Mouse (Mus musculus) kidney, adult 2 months (tissue): ENCODE measurements at regions not wholly inside any gene's neighbourhood (a gene's known extent, or its start where the extent isn't known, plus 50 kb on each side); places are given as distances from the start of the nearest gene placed in this dataset.

Experiments used
- DNase-seq: peaks from one replicate; pipeline ENCODE4 v3.0.0; 2021
- H3K27ac ChIP-seq: fragments of 200-500 bp; 2 replicates; pipeline ENCODE4 v1.5.1; 2012; ENCODE audit warnings: low read depth, low read length, control low read depth, inconsistent platforms; ENCODE audit not compliant: insufficient read depth
- H3K27me3 ChIP-seq: fragments of 200-500 bp; replicated peaks from 2 replicates; pipeline ENCODE4 v1.6.1; 2012; ENCODE audit warnings: mild to moderate bottlenecking, moderate library complexity, low read length, inconsistent platforms; ENCODE audit not compliant: control insufficient read depth, insufficient read depth
- H3K36me3 ChIP-seq: fragments of 200-500 bp; 2 replicates; pipeline ENCODE4 v1.6.1; 2012; ENCODE audit warnings: mild to moderate bottlenecking, moderate library complexity, low read length, inconsistent platforms; ENCODE audit not compliant: control insufficient read depth, insufficient read depth
- H3K4me1 ChIP-seq: fragments of 200-500 bp; 2 replicates; pipeline ENCODE4 v1.6.1; 2011; ENCODE audit warnings: low read length; ENCODE audit not compliant: control insufficient read depth, insufficient read depth
- H3K4me3 ChIP-seq: fragments of 200-500 bp; 2 replicates; pipeline ENCODE4 v1.5.1; 2011; ENCODE audit warnings: mild to moderate bottlenecking, low read depth, low read length, control low read depth; ENCODE audit not compliant: insufficient read depth
- CTCF ChIP-seq: fragments of 200-500 bp; conservative IDR thresholded peaks from 2 replicates; pipeline ENCODE4 v1.5.1; 2011; ENCODE audit warnings: low read depth, mild to moderate bottlenecking, control low read depth, low read length, moderate library complexity, mixed read lengths; ENCODE audit not compliant: insufficient read depth, insufficient read length
- POLR2A ChIP-seq: fragments of 200-500 bp; IDR thresholded peaks from one replicate; pipeline ENCODE4 v1.6.1; 2011; ENCODE audit warnings: low read depth, low read length, control low read depth
- WGBS: fragments of 180-500 bp; shearing (Covaris S2); methylation state at CpG from one replicate; pipeline ENCODE4 v1.1.7; 2018; 5-methylcytosine and 5-hydroxymethylcytosine counted together

DNA sequence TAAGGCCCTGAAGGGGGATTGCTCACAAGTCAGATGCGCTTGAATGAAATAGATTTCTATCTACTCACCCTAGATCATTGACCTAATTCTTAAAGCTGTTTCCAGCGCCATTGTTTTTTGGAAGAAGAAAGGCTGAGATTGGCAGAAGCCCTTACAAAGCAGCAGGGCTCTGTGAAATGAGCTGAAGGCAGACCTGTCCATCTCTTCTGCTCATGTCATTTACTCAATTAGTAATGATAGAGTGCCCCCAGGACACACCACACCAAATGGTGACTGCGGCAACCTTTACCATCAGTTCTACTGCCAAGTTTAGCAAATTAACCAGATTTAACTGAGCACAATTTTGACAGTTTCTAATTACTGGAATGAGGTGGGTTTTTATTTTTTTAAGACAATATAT, 1067.5 kb downstream of the Ttll7 start:
- no peaks in the 10 kb centered on the region for H3K36me3 ChIP-seq
- H3K4me1 ChIP-seq, result no peaks in the 10 kb centered on the region
- no peak overlapping the region for H3K4me3 ChIP-seq
- H3K27me3 ChIP-seq, result no peaks in the 10 kb centered on the region
- TF ChIP-seq POLR2A, result no peak
- no peak for TF ChIP-seq CTCF
- DNase-seq, result no peak
- 94% methylated on average over 3 of the region's 3 CpGs for WGBS
- no peak overlapping the region for H3K27ac ChIP-seq

DNA sequence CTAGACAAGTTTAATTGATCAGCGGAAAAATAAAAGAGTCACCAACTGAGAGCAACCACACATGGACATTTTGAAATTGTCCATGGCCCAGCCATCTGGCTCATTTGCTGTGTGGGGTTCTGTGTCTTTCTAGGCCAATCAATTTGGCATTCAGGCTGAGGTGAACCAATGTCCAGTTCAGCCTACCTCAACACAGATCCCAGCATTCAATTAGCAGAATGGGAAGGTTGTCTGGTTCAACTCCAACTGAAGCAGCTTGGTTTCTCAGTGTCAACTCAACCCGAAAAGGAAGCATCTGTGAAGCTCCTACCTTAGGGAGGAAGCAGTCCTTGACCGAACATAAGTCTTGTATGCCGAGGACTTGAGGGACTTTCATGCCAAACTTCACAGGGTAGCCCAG, 1067.0 kb downstream of the Ttll7 start:
- 91% methylated on average over 4 of the region's 4 CpGs for WGBS
- DNase-seq, result no peak
- H3K27me3 ChIP-seq, result no peaks in the 10 kb centered on the region
- no peak overlapping the region for H3K4me3 ChIP-seq
- no peaks in the 10 kb centered on the region for H3K4me1 ChIP-seq
- no peak overlapping the region for H3K27ac ChIP-seq
- no peaks in the 10 kb centered on the region for H3K36me3 ChIP-seq
- TF ChIP-seq CTCF (no peak), POLR2A (no peak)

DNA sequence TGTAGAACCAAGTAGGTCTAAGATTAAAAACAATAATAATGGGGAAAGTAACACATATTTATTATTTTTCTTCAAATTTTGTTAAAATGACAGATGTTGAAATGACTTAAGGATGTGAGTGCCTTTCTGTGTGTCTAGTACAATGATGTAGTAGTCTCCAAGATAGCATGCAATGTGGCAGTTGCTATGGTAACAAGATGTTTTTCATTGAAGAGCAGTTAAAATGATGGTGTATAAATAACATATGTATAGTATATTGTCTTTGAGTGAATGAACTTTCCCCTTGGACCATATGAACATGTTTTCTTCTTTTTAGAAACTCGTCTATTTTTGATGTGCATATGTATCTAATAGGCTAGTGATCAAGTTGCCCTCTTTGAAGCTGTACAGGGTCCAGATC, 1044.6 kb downstream of the Ttll7 start:
- H3K36me3 ChIP-seq, result no peaks in the 10 kb centered on the region
- no peaks in the 10 kb centered on the region for H3K27me3 ChIP-seq
- no peaks in the 10 kb centered on the region for H3K4me1 ChIP-seq
- no peak overlapping the region for H3K4me3 ChIP-seq
- H3K27ac ChIP-seq, result no peak overlapping the region
- no peak for DNase-seq
- 60% methylated on average over 1 of the region's 1 CpGs for WGBS
- TF ChIP-seq POLR2A, result no peak
- TF ChIP-seq CTCF, result no peak

DNA sequence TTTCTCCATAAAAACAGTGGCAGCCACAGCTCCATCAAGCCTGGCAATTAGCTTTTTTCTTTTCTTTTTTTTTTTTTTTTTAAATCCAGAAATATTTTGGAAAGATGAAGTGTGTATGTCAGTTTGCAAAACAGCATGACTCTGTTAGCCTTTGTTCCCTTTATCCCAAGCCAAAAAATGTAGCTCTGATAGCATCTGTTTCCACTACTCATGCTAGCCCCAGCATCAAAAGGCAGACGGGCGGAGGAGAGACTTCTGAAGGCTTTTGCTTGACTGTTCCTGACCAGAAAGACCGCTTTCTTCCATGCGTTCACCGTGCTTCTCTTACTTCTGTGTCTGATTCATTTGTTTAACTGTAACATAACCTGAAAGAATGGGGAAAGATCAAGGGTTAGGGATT, 1039.5 kb downstream of the Ttll7 start:
- 58% methylated on average over 5 of the region's 5 CpGs for WGBS
- no peaks in the 10 kb centered on the region for H3K36me3 ChIP-seq
- no peak for DNase-seq
- TF ChIP-seq CTCF, result no peak
- TF ChIP-seq POLR2A, result no peak
- H3K27ac ChIP-seq, result no peak overlapping the region
- H3K27me3 ChIP-seq, result no peaks in the 10 kb centered on the region
- no peaks in the 10 kb centered on the region for H3K4me1 ChIP-seq
- H3K4me3 ChIP-seq, result no peak overlapping the region

DNA sequence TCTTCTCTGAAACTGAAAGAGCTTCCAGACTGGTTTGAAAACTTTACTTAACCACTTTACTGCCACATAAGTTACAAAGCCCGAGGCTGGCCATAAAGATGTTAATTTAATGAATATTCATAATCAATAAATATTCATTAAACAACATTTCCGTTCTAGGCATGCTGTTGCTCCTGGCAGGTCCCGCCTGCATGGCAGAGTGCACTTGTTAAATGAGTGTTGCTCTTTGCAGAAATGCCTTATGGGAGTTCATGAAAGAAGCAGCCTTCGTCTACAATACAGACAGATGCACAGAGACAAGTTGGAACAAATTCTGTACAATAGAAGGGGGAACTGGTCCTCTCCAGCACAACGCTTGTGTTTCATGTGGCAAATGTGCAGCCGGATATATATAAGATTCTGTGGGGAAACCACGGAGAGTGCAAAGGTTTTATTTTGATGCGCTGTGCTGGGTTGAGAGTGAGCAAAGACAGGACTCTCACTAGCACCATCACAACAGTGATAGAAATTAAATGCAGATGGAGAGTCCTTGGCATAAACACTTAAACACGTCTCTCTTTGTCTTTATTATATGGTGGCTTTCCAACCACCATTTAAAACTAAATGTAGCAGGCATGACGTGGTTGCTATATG, 1034.2 kb downstream of the Ttll7 start:
- Histone ChIP-seq H3K36me3 (no peaks in the 10 kb centered on the region), H3K4me1 (no peaks in the 10 kb centered on the region), H3K27me3 (no peaks in the 10 kb centered on the region), H3K27ac (no peak overlapping the region), H3K4me3 (no peak overlapping the region)
- TF ChIP-seq CTCF (no peak), POLR2A (no peak)
- WGBS, result 73% methylated on average over 10 of the region's 10 CpGs
- DNase-seq, result no peak

DNA sequence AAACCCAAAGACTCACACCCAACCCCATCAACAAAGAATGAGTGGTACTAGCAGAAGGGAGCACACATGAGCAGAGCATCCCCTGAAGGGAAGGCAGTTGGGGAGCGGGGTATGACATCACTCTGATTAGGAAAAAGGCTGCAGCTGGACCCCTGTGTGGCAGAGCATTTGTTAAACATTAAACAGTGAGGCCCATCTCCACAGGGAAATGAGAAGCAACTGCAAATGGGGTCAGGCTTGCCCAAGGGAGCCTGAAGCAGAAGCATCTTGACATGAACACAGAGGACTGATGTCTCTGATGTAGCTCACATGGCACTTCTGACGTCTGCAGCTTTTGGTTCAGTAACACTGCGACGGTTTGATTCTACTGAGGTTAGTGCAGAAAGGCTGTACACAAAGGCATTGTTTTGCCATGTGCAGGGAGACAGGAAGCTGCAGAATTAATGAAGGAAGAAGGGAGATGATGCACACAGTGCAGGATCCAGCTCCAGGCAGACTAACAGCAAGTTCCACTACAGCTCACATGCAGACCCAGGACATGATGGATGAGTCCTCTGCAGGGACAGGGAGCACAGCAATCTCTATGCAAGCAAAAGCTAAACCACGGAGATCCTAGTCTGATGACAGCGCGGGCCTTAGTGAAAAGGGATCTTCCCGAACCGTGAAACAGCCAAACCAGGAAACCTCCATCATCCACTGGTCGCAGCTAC, 1030.9 kb downstream of the Ttll7 start:
- Histone ChIP-seq H3K4me3 (no peak overlapping the region), H3K4me1 (no peaks in the 10 kb centered on the region), H3K36me3 (no peaks in the 10 kb centered on the region), H3K27ac (no peak overlapping the region), H3K27me3 (no peaks in the 10 kb centered on the region)
- no peak for DNase-seq
- TF ChIP-seq CTCF, result no peak
- no peak for TF ChIP-seq POLR2A
- 67% methylated on average over 10 of the region's 10 CpGs for WGBS

DNA sequence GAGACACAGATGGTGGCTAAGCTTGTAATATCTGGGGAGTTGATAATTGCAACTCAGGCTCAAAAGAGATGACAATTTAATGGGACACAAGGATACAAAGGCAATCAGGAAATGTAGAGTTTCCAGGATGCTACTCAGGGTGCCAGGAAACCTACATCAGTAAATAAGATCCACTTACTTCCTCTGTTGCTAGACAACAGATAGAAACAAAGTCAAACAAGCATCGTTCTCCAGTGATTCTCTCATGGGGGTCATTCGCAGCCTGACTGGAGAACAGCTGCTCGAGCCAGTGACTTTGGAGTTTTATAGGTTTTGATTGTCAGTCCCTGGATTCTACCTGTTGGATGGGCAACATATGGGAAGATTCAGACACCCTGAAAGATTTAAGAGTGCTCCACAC, 1026.5 kb downstream of the Ttll7 start:
- H3K4me3 ChIP-seq, result no peak overlapping the region
- no peak for DNase-seq
- TF ChIP-seq POLR2A (no peak), CTCF (no peak)
- 56% methylated on average over 3 of the region's 3 CpGs for WGBS
- H3K27ac ChIP-seq, result no peak overlapping the region
- no peaks in the 10 kb centered on the region for H3K4me1 ChIP-seq
- H3K36me3 ChIP-seq, result no peaks in the 10 kb centered on the region
- H3K27me3 ChIP-seq, result no peaks in the 10 kb centered on the region
